Mouse (Mus musculus) neural tube, embryonic 13.5 days (tissue): ENCODE data around the gene Srsf9. TPM values are rescaled to one million over a fixed set of nuclear protein-coding genes. Genes with fewer than 3 reads are reported as not detected.
A peak's percentile ranks its signal among the peaks of the same experiment; 100 is the strongest.
"Not testable (repeated sequence)": the region's sequence is repeated elsewhere in the genome, so short reads cannot be mapped to it uniquely, and the experiment has no call there.

Source experiments
- ATAC-seq: fragments of 200-750 bp; cut with Nextera tagmentation; 2 replicates; pipeline ENCODE4 v1.8.0; 2017; ENCODE audit warnings: low read depth, mild to moderate bottlenecking, moderate TSS enrichment, moderate library complexity
- H3K27ac ChIP-seq: fragments of 300-500 bp; sonication (generic); replicated peaks from 2 replicates; pipeline ENCODE4 v1.5.1; 2015; ENCODE audit warnings: moderate library complexity, mild to moderate bottlenecking, inconsistent platforms
- H3K27me3 ChIP-seq: fragments of 300-500 bp; sonication (generic); 2 replicates; pipeline ENCODE4 v1.6.1; 2015; ENCODE audit warnings: mild to moderate bottlenecking, inconsistent platforms
- H3K36me3 ChIP-seq: fragments of 300-500 bp; sonication (generic); 2 replicates; pipeline ENCODE4 v1.6.1; 2015; ENCODE audit warnings: mild to moderate bottlenecking, inconsistent platforms
- H3K4me1 ChIP-seq: fragments of 300-500 bp; sonication (generic); replicated peaks from 2 replicates; pipeline ENCODE4 v1.6.1; 2015; ENCODE audit warnings: inconsistent platforms
- H3K4me2 ChIP-seq: fragments of 300-500 bp; sonication (generic); 2 replicates; pipeline ENCODE4 v1.6.1; 2015; ENCODE audit warnings: inconsistent platforms, mild to moderate bottlenecking, moderate library complexity
- H3K4me3 ChIP-seq: fragments of 300-500 bp; sonication (generic); 2 replicates; pipeline ENCODE4 v1.5.1; 2015; ENCODE audit warnings: mild to moderate bottlenecking, inconsistent platforms
- H3K9ac ChIP-seq: fragments of 300-500 bp; sonication (generic); 2 replicates; pipeline ENCODE4 v1.6.1; 2015; ENCODE audit warnings: moderate library complexity, mild to moderate bottlenecking, inconsistent platforms
- H3K9me3 ChIP-seq: fragments of 300-500 bp; sonication (generic); 2 replicates; pipeline ENCODE4 v1.6.1; 2016; ENCODE audit warnings: inconsistent platforms
- WGBS: fragments of 180-500 bp; shearing (Covaris S2); methylation state at CpG from one replicate; pipeline ENCODE4 v1.1.7; 2015; 5-methylcytosine and 5-hydroxymethylcytosine counted together
- polyA plus RNA-seq: library from polyadenylated mRNA; unstranded; fragments of >200 nt; fragmentation: Nextera tagmentation; extraction: Ambion mirVana; gene quantifications from 2 replicates; pipeline ENCODE4 v1.2.1, GENCODE M21; 2015

Srsf9 gene
- polyA plus RNA-seq, 1 experiment from 2014 or later, result 170 TPM

GRCm38 (mm10) chr5:115359851-115360372, 32.9 kb downstream of the Srsf9 start:
- no peaks in the 10 kb centered on the region for H3K9me3 ChIP-seq
- 58% methylated on average over 5 of the region's 5 CpGs for WGBS
- ATAC-seq, result no peak

GRCm38 (mm10) chr5:115362216-115362615, 35.2 kb downstream of the Srsf9 start:
- H3K27ac ChIP-seq, result no peak overlapping the region
- H3K36me3 ChIP-seq, result no peaks in the 10 kb centered on the region
- no peak overlapping the region for H3K4me3 ChIP-seq
- H3K27me3 ChIP-seq, result no peaks in the 10 kb centered on the region
- ATAC-seq, result no peak
- no peaks in the 10 kb centered on the region for H3K9me3 ChIP-seq
- H3K9ac ChIP-seq, result no peak overlapping the region
- H3K4me2 ChIP-seq, result no peak overlapping the region
- 30% methylated on average over 7 of the region's 7 CpGs for WGBS
- H3K4me1 ChIP-seq, result peaks cover 6% of the 10 kb centered on the region

More at GRCm38 (mm10) chr5:115359851-115360372, 32.9 kb downstream of the Srsf9 start:
- peaks cover 6% of the 10 kb centered on the region for H3K4me1 ChIP-seq
- H3K4me3 ChIP-seq, result no peak overlapping the region
- H3K4me2 ChIP-seq, result no peak overlapping the region
- H3K36me3 ChIP-seq, result no peaks in the 10 kb centered on the region
- H3K27ac ChIP-seq, result no peak overlapping the region
- no peak overlapping the region for H3K9ac ChIP-seq
- no peaks in the 10 kb centered on the region for H3K27me3 ChIP-seq

GRCm38 (mm10) chr5:115362819-115363714, 36.1 kb downstream of the Srsf9 start:
- no peaks in the 10 kb centered on the region for H3K36me3 ChIP-seq
- no peak for ATAC-seq
- H3K4me3 ChIP-seq, result no peak overlapping the region
- 9% methylated on average over 19 of the region's 19 CpGs for WGBS
- H3K4me2 ChIP-seq, result 0 out of 2 replicates have a peak overlapping the region, but pooled peaks have one; percentile 24
- H3K9me3 ChIP-seq, result no peaks in the 10 kb centered on the region
- H3K4me1 ChIP-seq, result peaks cover 6% of the 10 kb centered on the region
- peak overlapping the region; percentile 35; the same call in 1 of the 2 replicates for H3K27ac ChIP-seq
- H3K9ac ChIP-seq, result no peak overlapping the region
- no peaks in the 10 kb centered on the region for H3K27me3 ChIP-seq

GRCm38 (mm10) chr5:115364782-115365181, 37.8 kb downstream of the Srsf9 start:
- no peak overlapping the region for H3K4me2 ChIP-seq
- peaks cover 6% of the 10 kb centered on the region for H3K4me1 ChIP-seq
- ATAC-seq, result no peak
- H3K27ac ChIP-seq, result no peak overlapping the region
- H3K9ac ChIP-seq, result no peak overlapping the region
- WGBS, result 88% methylated on average over 4 of the region's 4 CpGs
- no peaks in the 10 kb centered on the region for H3K27me3 ChIP-seq
- no peaks in the 10 kb centered on the region for H3K36me3 ChIP-seq
- no peak overlapping the region for H3K4me3 ChIP-seq
- H3K9me3 ChIP-seq, result no peaks in the 10 kb centered on the region

GRCm38 (mm10) chr5:115371736-115372135, 44.8 kb downstream of the Srsf9 start:
- Histone ChIP-seq H3K4me3 (no peak overlapping the region), H3K9me3 (no peaks in the 10 kb centered on the region), H3K4me2 (no peak overlapping the region), H3K9ac (no peak overlapping the region), H3K27me3 (no peaks in the 10 kb centered on the region), H3K4me1 (peaks cover 17% of the 10 kb centered on the region), H3K36me3 (no peaks in the 10 kb centered on the region), H3K27ac (peak overlapping the region; percentile 28; the same call in 1 of the 2 replicates)
- WGBS, result 19% methylated on average over 9 of the region's 9 CpGs
- no peak for ATAC-seq

- peaks cover 17% of the 10 kb centered on the region for H3K4me1 ChIP-seq
- ATAC-seq, result peak; percentile 85
- peak overlapping the region; percentile 67 for H3K9ac ChIP-seq
These were observed 46.6 kb downstream of the Srsf9 start for GRCm38 (mm10) chr5:115373441-115374203.

GRCm38 (mm10) chr5:115374204-115374820, 47.3 kb downstream of the Srsf9 start:
- no peak for ATAC-seq
- Histone ChIP-seq H3K36me3 (no peaks in the 10 kb centered on the region), H3K4me3 (peak overlapping the region; percentile 31), H3K27me3 (no peaks in the 10 kb centered on the region), H3K9ac (peak overlapping the region; percentile 67), H3K27ac (peak overlapping the region; percentile 78), H3K4me1 (peaks cover 17% of the 10 kb centered on the region), H3K4me2 (peak overlapping the region; percentile 63), H3K9me3 (no peaks in the 10 kb centered on the region)
- 7% methylated on average over 11 of the region's 11 CpGs for WGBS

More at GRCm38 (mm10) chr5:115373441-115374203, 46.6 kb downstream of the Srsf9 start:
- peak overlapping the region; percentile 63 for H3K4me2 ChIP-seq
- no peaks in the 10 kb centered on the region for H3K36me3 ChIP-seq
- 7% methylated on average over 26 of the region's 26 CpGs for WGBS
- peak overlapping the region; percentile 31 for H3K4me3 ChIP-seq
- peak overlapping the region; percentile 78 for H3K27ac ChIP-seq
- no peaks in the 10 kb centered on the region for H3K9me3 ChIP-seq
- no peaks in the 10 kb centered on the region for H3K27me3 ChIP-seq

- no peaks in the 10 kb centered on the region for H3K36me3 ChIP-seq
- H3K27me3 ChIP-seq, result no peaks in the 10 kb centered on the region
- H3K4me2 ChIP-seq, result no peak overlapping the region
- no peaks in the 10 kb centered on the region for H3K9me3 ChIP-seq
- 79% methylated on average over 2 of the region's 2 CpGs for WGBS
- peaks cover 17% of the 10 kb centered on the region for H3K4me1 ChIP-seq
- no peak overlapping the region for H3K9ac ChIP-seq
- H3K27ac ChIP-seq, result no peak overlapping the region
- no peak overlapping the region for H3K4me3 ChIP-seq
- ATAC-seq, result no peak
These were observed 48.5 kb downstream of the Srsf9 start for GRCm38 (mm10) chr5:115375436-115375835.

GRCm38 (mm10) chr5:115378882-115379281, 51.9 kb downstream of the Srsf9 start:
- H3K4me2 ChIP-seq, ATAC-seq, H3K4me1 ChIP-seq, H3K9me3 ChIP-seq, H3K9ac ChIP-seq, H3K36me3 ChIP-seq, H3K27me3 ChIP-seq, H3K4me3 ChIP-seq, H3K27ac ChIP-seq: not testable (repeated sequence)
- 93% methylated on average over 2 of the region's 2 CpGs for WGBS
